Mouse (Mus musculus) WW6 (cell line): Measurements from ENCODE around the gene Hexdc.
A peak's percentile ranks its signal among the peaks of the same experiment; 100 is the strongest.

ENCODE experiments used
- DNase-seq: peaks from one replicate; pipeline ENCODE4 v3.0.0-alpha.2; 2013; ENCODE audit warnings: low read depth, low spot score

Gene Hexdc

GRCm38 (mm10) chr11:121228129-121229017 lies 24.1 kb downstream of the Hexdc start:
- DNase-seq, result no peak

- DNase-seq, result peak; percentile 83
Observed at GRCm38 (mm10) chr11:121229018-121229439, 24.8 kb downstream of the Hexdc start, which contains the start of gene Cybc1. Gene Cybc1 (minus strand): TSS chr11:121229322.

GRCm38 (mm10) chr11:121231191-121231590 lies 27.0 kb downstream of the Hexdc start:
- DNase-seq, result no peak

GRCm38 (mm10) chr11:121231628-121232291 lies 27.5 kb downstream of the Hexdc start:
- DNase-seq, result no peak

- DNase-seq, result no peak
Observed at GRCm38 (mm10) chr11:121232706-121233105, 28.5 kb downstream of the Hexdc start.

GRCm38 (mm10) chr11:121235475-121236238 lies 31.4 kb downstream of the Hexdc start:
- DNase-seq, result no peak

- peak; percentile 100 for DNase-seq
Observed at GRCm38 (mm10) chr11:121236564-121237344, 32.5 kb downstream of the Hexdc start, which contains the start of gene Narf. Gene Narf (plus strand): TSS chr11:121237253.

- DNase-seq, result no peak
Observed at GRCm38 (mm10) chr11:121237345-121238128, 33.3 kb downstream of the Hexdc start.

GRCm38 (mm10) chr11:121239669-121240068 lies 35.4 kb downstream of the Hexdc start:
- DNase-seq, result no peak

- DNase-seq, result no peak
Observed at GRCm38 (mm10) chr11:121250196-121250595, 46.0 kb downstream of the Hexdc start.

- peak; percentile 80 for DNase-seq
Observed at GRCm38 (mm10) chr11:121259160-121260100, 55.2 kb downstream of the Hexdc start, which contains the start of gene Foxk2. Gene Foxk2 (plus strand): TSS chr11:121259990.

GRCm38 (mm10) chr11:121260211-121260906 lies 56.1 kb downstream of the Hexdc start:
- no peak for DNase-seq

- no peak for DNase-seq
Observed at GRCm38 (mm10) chr11:121261074-121261473, 56.8 kb downstream of the Hexdc start.
